Mouse (Mus musculus) liver, embryonic 12.5 days (tissue): ENCODE measurements at regions not wholly inside any gene's neighbourhood (a gene's known extent, or its start where the extent isn't known, plus 50 kb on each side); places are given as distances from the start of the nearest gene placed in this dataset.

Experiments
- ATAC-seq: fragments of 200-750 bp; cut with Nextera tagmentation; 2 replicates; pipeline ENCODE4 v1.8.0; 2017; ENCODE audit warnings: moderate number of reproducible peaks, mild to moderate bottlenecking, moderate library complexity
- H3K27ac ChIP-seq: fragments of 300-500 bp; sonication (generic); 2 replicates; pipeline ENCODE4 v1.5.1; 2016; ENCODE audit warnings: mild to moderate bottlenecking
- H3K27me3 ChIP-seq: fragments of 300-500 bp; sonication (generic); replicated peaks from 2 replicates; pipeline ENCODE4 v1.6.1; 2016; ENCODE audit warnings: mild to moderate bottlenecking, moderate library complexity
- H3K36me3 ChIP-seq: fragments of 300-500 bp; sonication (generic); 2 replicates; pipeline ENCODE4 v1.6.1; 2016; ENCODE audit warnings: mild to moderate bottlenecking, moderate library complexity
- H3K4me1 ChIP-seq: fragments of 300-500 bp; sonication (generic); 2 replicates; pipeline ENCODE4 v1.6.1; 2016
- H3K4me2 ChIP-seq: fragments of 300-500 bp; sonication (generic); 2 replicates; pipeline ENCODE4 v1.6.1; 2016; ENCODE audit warnings: mild to moderate bottlenecking, moderate library complexity
- H3K4me3 ChIP-seq: fragments of 300-500 bp; sonication (generic); 2 replicates; pipeline ENCODE4 v1.5.1; 2016; ENCODE audit warnings: mild to moderate bottlenecking, moderate library complexity
- H3K9ac ChIP-seq: fragments of 300-500 bp; sonication (generic); 2 replicates; pipeline ENCODE4 v1.6.1; 2016; ENCODE audit warnings: mild to moderate bottlenecking, moderate library complexity
- H3K9me3 ChIP-seq: fragments of 300-500 bp; sonication (generic); replicated peaks from 2 replicates; pipeline ENCODE4 v1.6.1; 2016; ENCODE audit warnings: mild to moderate bottlenecking, moderate library complexity
- WGBS: fragments of 180-500 bp; shearing (Covaris S2); methylation state at CpG from one replicate; pipeline ENCODE4 v1.1.7; 2016; ENCODE audit not compliant: insufficient replicate concordance; 5-methylcytosine and 5-hydroxymethylcytosine counted together

- Histone ChIP-seq H3K27me3 (no peaks in the 10 kb centered on the region), H3K4me1 (peaks cover 86% of the 10 kb centered on the region)
- 79% methylated on average over 3 of the region's 3 CpGs for WGBS
These were observed 123.7 kb upstream of the Map3k1 start for GRCm38 (mm10) chr13:111932464-111932863.

GRCm38 (mm10) chr13:111933526-111934240 lies 124.9 kb upstream of the Map3k1 start:
- Histone ChIP-seq H3K4me3 (no peak overlapping the region), H3K27ac (peak overlapping the region; percentile 34; the same call in 1 of the 2 replicates), H3K27me3 (no peaks in the 10 kb centered on the region), H3K9ac (no peak overlapping the region), H3K36me3 (no peaks in the 10 kb centered on the region), H3K4me2 (no peak overlapping the region), H3K4me1 (peaks cover 87% of the 10 kb centered on the region), H3K9me3 (no peaks in the 10 kb centered on the region)
- ATAC-seq: no peak
- 48% methylated on average over 8 of the region's 8 CpGs for WGBS

More at GRCm38 (mm10) chr13:111932464-111932863, 123.7 kb upstream of the Map3k1 start:
- H3K27ac ChIP-seq: 0 out of 2 replicates have a peak overlapping the region, but pooled peaks have one; percentile 21
- no peak for ATAC-seq
- H3K4me3 ChIP-seq: no peak overlapping the region
- no peak overlapping the region for H3K4me2 ChIP-seq
- no peaks in the 10 kb centered on the region for H3K36me3 ChIP-seq
- H3K9me3 ChIP-seq: no peaks in the 10 kb centered on the region
- no peak overlapping the region for H3K9ac ChIP-seq

GRCm38 (mm10) chr13:111935721-111936080 lies 126.9 kb upstream of the Map3k1 start:
- WGBS: 21% methylated on average over 1 of the region's 1 CpGs
- Histone ChIP-seq H3K27ac (peak overlapping the region; percentile 55), H3K4me2 (0 out of 2 replicates have a peak overlapping the region, but pooled peaks have one; percentile 16), H3K4me3 (no peak overlapping the region), H3K4me1 (peaks cover 87% of the 10 kb centered on the region), H3K27me3 (no peaks in the 10 kb centered on the region), H3K9me3 (no peaks in the 10 kb centered on the region), H3K36me3 (no peaks in the 10 kb centered on the region), H3K9ac (peak overlapping the region; percentile 9; the same call in 1 of the 2 replicates)
- no peak for ATAC-seq

- WGBS: 42% methylated on average over 9 of the region's 9 CpGs
- H3K4me3 ChIP-seq: no peak overlapping the region
- H3K36me3 ChIP-seq: no peaks in the 10 kb centered on the region
- no peaks in the 10 kb centered on the region for H3K9me3 ChIP-seq
- H3K4me1 ChIP-seq: peaks cover 87% of the 10 kb centered on the region
- H3K27me3 ChIP-seq: no peaks in the 10 kb centered on the region
- H3K27ac ChIP-seq: peak overlapping the region; percentile 55
- peak overlapping the region; percentile 16; the same call in 1 of the 2 replicates for H3K4me2 ChIP-seq
- H3K9ac ChIP-seq: peak overlapping the region; percentile 9; the same call in 1 of the 2 replicates
- no peak for ATAC-seq
These were observed 127.5 kb upstream of the Map3k1 start for GRCm38 (mm10) chr13:111936081-111936857.

- H3K9me3 ChIP-seq: no peaks in the 10 kb centered on the region
- no peak for ATAC-seq
- H3K4me2 ChIP-seq: no peak overlapping the region
- WGBS: 84% methylated on average over 8 of the region's 8 CpGs
- H3K27ac ChIP-seq: peak overlapping the region; percentile 55; the same call in 1 of the 2 replicates
- H3K27me3 ChIP-seq: no peaks in the 10 kb centered on the region
- peaks cover 87% of the 10 kb centered on the region for H3K4me1 ChIP-seq
- H3K36me3 ChIP-seq: no peaks in the 10 kb centered on the region
- no peak overlapping the region for H3K4me3 ChIP-seq
- no peak overlapping the region; the same call in 1 of the 2 replicates for H3K9ac ChIP-seq
These were observed 128.2 kb upstream of the Map3k1 start for GRCm38 (mm10) chr13:111936983-111937382.

- peak overlapping the region; percentile 59 for H3K4me2 ChIP-seq
- H3K9ac ChIP-seq: peak overlapping the region; percentile 59
- peak overlapping the region; percentile 96 for H3K27ac ChIP-seq
- H3K4me3 ChIP-seq: no peak overlapping the region
- peaks cover 84% of the 10 kb centered on the region for H3K4me1 ChIP-seq
- no peaks in the 10 kb centered on the region for H3K36me3 ChIP-seq
- peak; percentile 71 for ATAC-seq
- H3K9me3 ChIP-seq: no peaks in the 10 kb centered on the region
- 33% methylated on average over 8 of the region's 8 CpGs for WGBS
- H3K27me3 ChIP-seq: 0 out of 2 replicates have a peak, but pooled peaks cover 5% of the 10 kb centered on the region
These were observed 130.2 kb upstream of the Map3k1 start for GRCm38 (mm10) chr13:111938896-111939422.

GRCm38 (mm10) chr13:111939534-111940115 lies 130.8 kb upstream of the Map3k1 start:
- 0 out of 2 replicates have a peak, but pooled peaks cover 11% of the 10 kb centered on the region for H3K27me3 ChIP-seq
- H3K4me1 ChIP-seq: peaks cover 89% of the 10 kb centered on the region
- H3K4me3 ChIP-seq: no peak overlapping the region
- H3K9ac ChIP-seq: peak overlapping the region; percentile 49
- peak overlapping the region; percentile 59 for H3K4me2 ChIP-seq
- H3K9me3 ChIP-seq: no peaks in the 10 kb centered on the region
- no peak for ATAC-seq
- H3K27ac ChIP-seq: peak overlapping the region; percentile 96
- 56% methylated on average over 6 of the region's 6 CpGs for WGBS
- H3K36me3 ChIP-seq: no peaks in the 10 kb centered on the region

- 75% methylated on average over 4 of the region's 4 CpGs for WGBS
- H3K4me3 ChIP-seq: no peak overlapping the region
- H3K4me2 ChIP-seq: peak overlapping the region; percentile 45
- peaks cover 89% of the 10 kb centered on the region for H3K4me1 ChIP-seq
- H3K36me3 ChIP-seq: no peaks in the 10 kb centered on the region
- H3K9ac ChIP-seq: peak overlapping the region; percentile 49
- H3K27ac ChIP-seq: peak overlapping the region; percentile 96
- no peaks in the 10 kb centered on the region for H3K9me3 ChIP-seq
- peak; percentile 50 for ATAC-seq
- H3K27me3 ChIP-seq: 0 out of 2 replicates have a peak, but pooled peaks cover 15% of the 10 kb centered on the region
These were observed 131.5 kb upstream of the Map3k1 start for GRCm38 (mm10) chr13:111940275-111940674.

GRCm38 (mm10) chr13:111940796-111941513 lies 132.2 kb upstream of the Map3k1 start:
- H3K4me3 ChIP-seq: no peak overlapping the region
- peak overlapping the region; percentile 96 for H3K27ac ChIP-seq
- ATAC-seq: peak; percentile 98
- H3K9ac ChIP-seq: peak overlapping the region; percentile 61
- no peaks in the 10 kb centered on the region for H3K9me3 ChIP-seq
- H3K27me3 ChIP-seq: 0 out of 2 replicates have a peak, but pooled peaks cover 15% of the 10 kb centered on the region
- H3K36me3 ChIP-seq: no peaks in the 10 kb centered on the region
- H3K4me1 ChIP-seq: peaks cover 82% of the 10 kb centered on the region
- WGBS: 33% methylated on average over 6 of the region's 6 CpGs
- H3K4me2 ChIP-seq: peak overlapping the region; percentile 45

GRCm38 (mm10) chr13:111941946-111942345 lies 133.2 kb upstream of the Map3k1 start:
- H3K27ac ChIP-seq: peak overlapping the region; percentile 96
- no peak overlapping the region for H3K4me3 ChIP-seq
- no peaks in the 10 kb centered on the region for H3K9me3 ChIP-seq
- H3K36me3 ChIP-seq: no peaks in the 10 kb centered on the region
- 0 out of 2 replicates have a peak overlapping the region, but pooled peaks have one; percentile 61 for H3K9ac ChIP-seq
- WGBS: 62% methylated on average over 4 of the region's 4 CpGs
- 0 out of 2 replicates have a peak, but pooled peaks cover 15% of the 10 kb centered on the region for H3K27me3 ChIP-seq
- ATAC-seq: no peak
- peaks cover 76% of the 10 kb centered on the region for H3K4me1 ChIP-seq
- no peak overlapping the region for H3K4me2 ChIP-seq
